Mouse (Mus musculus) gastrocnemius, postnatal 10 days (tissue): ENCODE results near the gene Akt3. TPM values are rescaled to one million over a fixed set of nuclear protein-coding genes. Genes with fewer than 3 reads are reported as not detected.

Source experiments
- DNase-seq: peaks from one replicate; pipeline ENCODE4 v3.0.0; 2021; ENCODE audit warnings: mixed read lengths
- total RNA-seq, 2 experiments: library from RNA; stranded (reverse); gene quantifications; 2 replicates each; pipeline ENCODE4 v1.2.3; 2021

The Akt3 gene
- total RNA-seq, 2 experiments from 2014 or later = 19.2 to 24.3 TPM

GRCm38 (mm10) chr1:177188708-177189107 lies 69.3 kb downstream of the Akt3 start:
- no peak for DNase-seq

- no peak for DNase-seq
Measured at GRCm38 (mm10) chr1:177186751-177187150, 71.3 kb downstream of the Akt3 start.

GRCm38 (mm10) chr1:177179635-177180034 lies 78.4 kb downstream of the Akt3 start:
- DNase-seq = no peak

- no peak for DNase-seq
Measured at GRCm38 (mm10) chr1:177175436-177175835, 82.6 kb downstream of the Akt3 start.

- no peak for DNase-seq
Measured at GRCm38 (mm10) chr1:177171300-177171699, 86.7 kb downstream of the Akt3 start.

GRCm38 (mm10) chr1:177165789-177166188 lies 92.2 kb downstream of the Akt3 start:
- DNase-seq = no peak

- DNase-seq = no peak
Measured at GRCm38 (mm10) chr1:177165336-177165735, 92.7 kb downstream of the Akt3 start.

- no peak for DNase-seq
Measured at GRCm38 (mm10) chr1:177150344-177151021, 107.5 kb downstream of the Akt3 start.

GRCm38 (mm10) chr1:177148746-177149145 lies 109.3 kb downstream of the Akt3 start:
- DNase-seq = no peak

GRCm38 (mm10) chr1:177141468-177141867 lies 116.5 kb downstream of the Akt3 start:
- no peak for DNase-seq

- no peak for DNase-seq
Measured at GRCm38 (mm10) chr1:177139652-177140051, 118.4 kb downstream of the Akt3 start.

GRCm38 (mm10) chr1:177131458-177131857 lies 126.5 kb downstream of the Akt3 start:
- no peak for DNase-seq

- no peak for DNase-seq
Measured at GRCm38 (mm10) chr1:177126674-177127073, 131.3 kb downstream of the Akt3 start.

GRCm38 (mm10) chr1:177110665-177111271 lies 147.2 kb downstream of the Akt3 start:
- DNase-seq = no peak

- DNase-seq = no peak
Measured at GRCm38 (mm10) chr1:177090465-177090864, 167.5 kb downstream of the Akt3 start.

- DNase-seq = no peak
Measured at GRCm38 (mm10) chr1:177089515-177089914, 168.5 kb downstream of the Akt3 start.

GRCm38 (mm10) chr1:177089048-177089447 lies 169.0 kb downstream of the Akt3 start:
- no peak for DNase-seq

GRCm38 (mm10) chr1:177081957-177082645 lies 175.9 kb downstream of the Akt3 start:
- no peak for DNase-seq

GRCm38 (mm10) chr1:177069161-177069560 lies 188.8 kb downstream of the Akt3 start:
- DNase-seq = no peak

GRCm38 (mm10) chr1:177067123-177067646 lies 190.8 kb downstream of the Akt3 start:
- DNase-seq = no peak

GRCm38 (mm10) chr1:177065732-177066131 lies 192.3 kb downstream of the Akt3 start:
- DNase-seq = no peak

GRCm38 (mm10) chr1:177061761-177062160 lies 196.2 kb downstream of the Akt3 start:
- no peak for DNase-seq

GRCm38 (mm10) chr1:177054891-177055290 lies 203.1 kb downstream of the Akt3 start:
- DNase-seq = no peak
